Mouse (Mus musculus): ENCODE data around the gene Olfr488.
"Not testable (repeated sequence)": the region's sequence is repeated elsewhere in the genome, so short reads cannot be mapped to it uniquely, and the experiment has no call there.

Olfr488 gene

DNA sequence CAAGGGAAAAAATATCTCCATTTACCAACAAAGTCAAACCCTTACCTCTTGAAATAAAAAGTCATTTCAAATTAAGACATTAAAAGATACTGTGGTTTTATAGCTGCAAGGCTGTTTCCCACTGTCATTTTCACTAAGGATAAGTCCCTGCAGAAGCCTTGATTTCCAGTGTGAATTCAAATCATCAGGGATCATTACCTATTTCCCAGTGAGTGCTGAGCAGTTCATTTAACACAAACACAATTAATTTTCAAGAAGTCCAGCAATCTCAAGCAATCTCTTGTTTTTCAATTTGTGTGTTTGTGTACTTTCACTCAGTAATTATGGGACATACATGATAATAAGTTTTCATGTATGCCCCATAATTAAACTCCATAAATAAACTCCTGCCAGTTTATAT lies at the start of gene Olfr488:
Gene Olfr488, minus strand, starts transcription at position 101 of the 400 bp plus-strand sequence.
- no peak for DNase-seq

DNA sequence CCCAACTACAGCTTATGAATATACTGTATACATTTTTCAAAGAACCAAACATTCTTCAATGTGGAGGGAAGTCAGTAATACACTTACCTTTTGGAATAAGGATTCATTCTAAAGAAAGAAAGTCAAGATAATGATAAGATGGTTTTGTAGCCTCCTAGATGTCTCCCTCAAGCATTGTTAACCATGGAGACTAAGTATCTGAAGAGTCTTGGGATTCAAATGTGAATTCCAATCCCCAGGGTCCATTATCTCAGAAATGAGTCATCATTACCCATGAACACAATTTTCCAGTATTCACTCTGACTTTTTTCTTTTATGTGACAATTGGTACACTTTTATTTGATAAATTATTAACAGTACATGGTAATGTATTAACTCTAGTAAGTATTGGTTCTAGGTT lies 30.7 kb upstream of the Olfr488 start, which contains the start of gene Olfr490:
Gene Olfr490, minus strand, starts transcription at position 101 of the 400 bp plus-strand sequence.
- DNase-seq: no peak

DNA sequence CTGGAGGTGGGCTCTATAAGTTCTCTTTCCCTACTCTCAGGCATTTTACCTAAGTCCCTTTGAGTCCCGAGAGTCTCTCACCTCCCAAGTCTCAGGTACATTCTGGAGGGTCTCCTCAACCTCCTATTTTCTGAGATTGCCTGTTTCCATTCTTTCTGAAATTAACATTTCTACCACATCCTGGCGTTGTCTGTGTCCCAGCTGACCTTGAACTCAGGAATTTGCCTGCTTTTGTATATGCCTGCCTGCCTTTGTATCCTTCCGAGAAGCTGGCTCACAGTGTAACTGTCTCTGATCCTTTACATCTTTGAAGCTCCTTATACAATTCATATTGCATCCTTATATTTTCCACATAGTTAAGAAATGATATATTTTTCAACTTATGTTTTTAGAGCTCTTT lies 24.6 kb downstream of the Olfr488 start:
- no peak for DNase-seq

DNA sequence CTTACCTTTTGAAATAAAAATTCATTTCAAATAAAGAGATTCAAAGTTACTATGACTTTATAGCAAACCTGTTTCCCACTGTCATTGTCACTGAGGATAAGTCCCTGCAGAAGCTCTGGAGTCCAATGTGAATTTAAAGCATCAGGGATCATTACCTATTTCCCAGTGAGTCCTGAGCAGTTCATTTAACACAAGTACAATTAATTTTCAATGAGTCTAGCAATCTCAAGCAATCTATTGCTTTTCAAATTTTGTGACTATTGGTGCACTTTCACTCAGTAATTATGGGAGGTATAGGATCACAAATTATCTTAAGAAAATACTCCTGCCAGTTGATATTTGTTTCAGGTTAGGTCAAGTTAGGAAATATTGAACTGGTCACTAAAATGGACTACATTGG lies 43.6 kb downstream of the Olfr488 start, which contains the start of gene Olfr487:
Gene Olfr487, minus strand, starts transcription at position 101 of the 400 bp plus-strand sequence.
- not testable (repeated sequence) for DNase-seq

All from kidney, adult 9 months (tissue).